Mouse (Mus musculus) fibroblast of lung, adult 2 months (primary cell): Measurements from ENCODE around the gene Gfra4.
"Not testable (repeated sequence)": the region's sequence is repeated elsewhere in the genome, so short reads cannot be mapped to it uniquely, and the experiment has no call there.

ENCODE experiments used
- DNase-seq: peaks from one replicate; pipeline ENCODE4 v3.0.0-alpha.2; 2011; ENCODE audit warnings: low read depth

The Gfra4 gene

DNA sequence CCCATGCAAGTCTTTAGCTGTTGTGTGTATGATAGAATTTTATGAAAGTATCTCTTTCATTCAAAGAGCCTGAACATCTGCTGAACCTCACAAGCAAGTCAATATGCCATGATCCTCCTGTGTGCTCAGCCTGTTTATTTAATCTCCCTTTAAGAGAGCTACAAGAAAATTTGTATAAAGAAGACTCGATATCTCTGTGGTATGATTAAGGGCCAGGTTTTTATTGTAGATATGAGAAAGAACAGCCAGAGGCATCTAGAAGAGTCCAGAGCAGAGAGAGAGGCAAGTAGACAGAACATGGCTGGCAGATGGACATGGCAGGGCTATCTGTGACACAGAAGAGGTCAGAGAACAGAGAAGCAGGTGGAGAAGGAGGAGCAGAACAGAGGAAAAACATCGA is 3.1 kb upstream of the Gfra4 start:
- no peak for DNase-seq

DNA sequence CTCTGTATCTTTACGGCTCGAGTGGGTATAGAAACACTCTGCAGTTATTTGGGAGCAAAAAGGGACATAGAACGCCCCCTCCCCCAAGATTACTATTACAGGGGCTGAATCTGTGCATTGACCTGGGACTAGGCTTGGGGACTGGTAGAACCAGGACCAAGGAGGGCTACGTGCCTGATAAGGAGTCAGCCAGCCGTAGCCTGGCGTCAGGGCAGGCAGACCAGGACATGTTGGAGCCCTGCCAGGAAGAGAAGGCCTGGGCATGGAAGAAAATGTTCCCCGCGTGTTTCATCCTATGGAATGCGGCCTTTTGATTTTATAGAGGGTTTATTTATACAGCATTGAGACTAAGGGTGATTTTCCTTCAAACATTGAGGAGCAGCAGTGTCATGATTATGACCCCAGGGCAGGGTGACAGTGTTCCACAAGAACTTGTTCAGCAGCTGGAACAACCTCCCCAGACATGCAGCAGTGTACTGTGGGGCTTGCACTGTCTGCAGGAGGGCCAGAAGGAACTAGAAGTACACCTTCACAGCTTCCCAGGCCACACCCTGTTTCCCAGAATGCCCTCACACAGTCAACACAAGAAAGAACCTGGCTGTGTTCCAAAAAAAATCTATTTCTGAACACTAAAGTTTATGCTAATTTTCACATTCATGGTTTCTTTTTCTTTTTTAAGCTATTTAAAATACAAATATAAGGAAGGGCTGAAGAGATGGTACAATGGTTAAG is 2.3 kb upstream of the Gfra4 start:
- DNase-seq = no peak

DNA sequence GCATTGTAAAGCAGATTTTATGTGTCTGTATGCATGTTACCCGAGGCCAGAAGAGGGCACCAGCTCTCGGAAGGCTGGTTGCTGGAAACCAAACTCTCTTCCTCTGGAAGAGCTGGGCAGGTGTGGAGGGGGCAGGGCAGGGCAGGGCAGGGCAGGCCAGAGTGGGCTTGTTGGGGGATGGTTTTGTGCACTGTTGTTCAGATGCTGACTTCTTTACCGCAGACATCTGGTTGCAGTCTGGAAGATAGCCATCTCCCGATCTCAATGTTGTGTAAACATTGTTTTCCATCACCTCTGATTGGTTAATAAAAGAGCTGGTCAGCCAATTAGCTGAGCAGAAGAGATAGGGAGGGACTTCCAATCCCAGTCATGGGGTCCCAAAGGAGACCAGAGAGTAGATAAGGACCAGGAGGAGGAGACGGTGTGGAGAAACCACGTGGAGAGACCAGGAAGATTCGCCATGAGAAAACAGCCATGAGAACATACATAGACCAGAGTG is 1.5 kb upstream of the Gfra4 start:
- DNase-seq = no peak

DNA sequence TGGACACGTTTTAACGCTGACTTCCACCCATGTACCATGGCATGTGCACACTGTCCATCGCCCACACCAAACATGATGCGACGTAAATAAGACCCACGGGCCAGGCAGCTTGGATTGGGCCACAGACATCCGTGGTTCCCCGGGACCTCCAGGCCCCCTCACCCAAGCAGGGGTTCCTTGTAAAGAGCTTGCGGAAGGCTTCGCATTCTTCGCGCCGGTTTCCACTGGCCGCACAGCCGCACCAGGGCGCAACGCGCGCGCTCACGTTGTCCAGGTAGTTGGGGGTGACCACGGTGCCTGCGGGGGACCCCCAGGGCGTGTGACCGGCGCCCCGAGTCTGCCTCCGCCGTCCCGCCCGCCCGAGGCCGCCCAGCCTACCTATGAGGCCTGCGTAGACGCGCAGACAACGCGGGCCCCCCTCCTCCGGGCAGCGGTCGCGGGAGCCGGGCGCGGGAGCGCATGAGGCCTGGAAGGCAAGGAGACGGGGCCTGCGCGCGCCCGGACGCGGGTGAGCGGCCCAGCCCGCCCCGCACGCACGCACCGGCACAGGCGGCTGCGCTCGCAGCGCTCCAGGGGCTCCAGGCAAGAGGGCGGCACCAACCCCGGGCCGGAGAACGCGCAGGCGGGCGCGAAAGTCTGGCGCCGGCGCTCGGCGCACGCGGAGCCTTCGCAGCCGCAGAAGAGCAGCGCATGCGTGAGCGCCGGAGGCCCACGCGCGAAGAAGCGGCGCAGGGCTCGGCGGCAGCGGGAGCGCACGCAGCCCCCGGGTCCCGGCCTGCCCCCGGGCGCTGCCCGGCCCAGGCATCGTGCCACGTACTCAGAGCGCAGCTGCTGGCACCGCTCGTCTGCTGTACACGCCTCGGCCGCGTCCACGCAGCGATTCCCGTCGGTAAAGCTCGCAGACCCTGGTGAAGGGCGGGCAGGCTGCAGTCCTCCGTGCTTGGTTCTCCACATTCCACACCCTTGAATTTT is 1.7 kb downstream of the Gfra4 start:
- no peak for DNase-seq

DNA sequence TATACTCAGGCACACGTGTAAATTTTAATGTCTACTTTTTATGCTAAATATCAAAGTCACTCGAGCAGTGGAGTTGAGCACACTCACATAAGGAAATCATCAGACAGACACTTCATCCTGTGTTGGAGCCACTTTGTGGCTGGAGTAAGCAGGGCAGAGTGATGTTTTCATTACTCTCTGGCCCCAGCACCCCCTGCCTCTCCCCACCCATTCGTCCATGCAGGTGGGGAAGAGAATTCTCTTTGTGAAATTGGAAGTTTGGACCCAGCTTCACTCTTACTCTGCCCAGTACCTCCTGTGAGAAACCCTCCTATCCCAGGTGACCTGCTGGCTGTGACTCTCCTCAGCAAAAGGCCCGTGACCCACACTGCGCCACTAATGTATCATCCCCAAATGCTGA is 4.2 kb downstream of the Gfra4 start:
- DNase-seq = no peak

DNA sequence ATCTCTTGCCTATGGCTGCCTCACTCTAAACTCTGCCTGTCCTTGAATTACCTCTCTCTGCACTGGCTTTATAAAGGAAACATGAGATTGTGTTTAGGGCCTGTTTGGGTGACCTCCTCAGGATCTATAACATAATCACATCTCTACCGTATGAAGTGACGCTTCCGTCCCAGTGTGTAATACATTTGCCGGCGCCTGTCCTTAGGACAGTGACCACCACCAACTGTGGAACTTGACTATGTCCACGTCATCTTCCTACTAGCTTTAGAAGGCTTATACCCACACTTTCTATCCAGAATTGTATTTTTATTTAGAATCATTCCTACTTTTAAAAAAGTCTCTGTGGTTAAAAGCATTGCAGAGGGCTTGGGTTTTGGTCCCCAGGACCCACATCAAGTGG is 4.7 kb downstream of the Gfra4 start:
- no peak for DNase-seq

DNA sequence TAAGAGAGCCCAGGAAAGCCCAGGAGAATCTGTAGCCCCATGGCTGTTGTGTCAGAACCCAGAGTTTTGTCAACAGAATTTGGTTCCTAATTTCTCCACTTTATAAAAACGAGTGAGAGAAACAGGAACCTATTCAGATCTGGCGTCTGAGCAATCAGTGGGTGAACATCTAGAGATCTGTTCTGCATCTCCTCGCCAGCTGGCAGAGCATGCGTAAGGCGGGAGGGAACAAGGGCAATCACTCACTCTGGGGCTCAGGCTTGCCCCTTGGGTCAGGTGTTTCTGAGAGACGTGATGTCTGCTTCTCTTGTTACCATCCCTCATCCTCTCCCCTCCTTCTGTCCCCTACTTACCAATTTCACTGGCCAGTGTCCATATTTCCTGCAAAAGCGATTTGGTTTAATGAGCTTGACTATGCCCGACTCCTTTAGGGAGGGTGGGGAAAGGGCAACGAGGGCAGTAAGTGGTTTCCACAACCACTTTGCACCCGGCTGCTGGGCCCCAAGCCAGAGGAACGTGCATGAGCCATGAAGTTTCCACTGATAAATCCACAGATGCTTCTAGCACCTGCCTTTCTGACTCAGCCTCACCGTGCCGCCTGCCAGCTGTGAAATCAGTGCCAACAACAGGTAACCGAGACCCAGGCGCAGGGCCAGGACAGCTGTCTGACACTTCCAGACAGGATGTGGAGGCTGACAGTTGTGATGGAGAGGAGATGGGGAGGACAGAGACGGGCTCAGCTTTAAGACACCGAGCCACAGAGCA is 5.5 kb downstream of the Gfra4 start:
- peak; percentile 40 for DNase-seq

DNA sequence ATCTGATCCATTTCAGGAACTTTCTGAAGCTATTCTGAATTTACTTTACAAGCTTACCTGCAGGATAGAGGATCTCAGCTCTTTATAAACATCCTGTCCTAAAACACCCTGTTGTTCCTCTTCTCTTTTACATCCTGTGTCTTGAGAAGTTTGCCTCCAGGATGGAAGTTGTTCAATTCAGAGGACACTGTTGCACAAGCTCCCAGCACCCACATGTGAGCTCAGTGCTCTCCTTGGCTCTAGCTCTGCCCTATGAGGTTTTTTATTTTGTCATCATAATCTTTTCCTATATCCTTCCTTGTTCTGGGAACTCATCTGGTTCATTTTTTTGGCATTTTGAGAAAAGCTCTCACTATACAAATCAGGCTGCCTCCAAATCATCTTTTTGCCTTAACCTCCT is 6.1 kb downstream of the Gfra4 start:
- DNase-seq = no peak

DNA sequence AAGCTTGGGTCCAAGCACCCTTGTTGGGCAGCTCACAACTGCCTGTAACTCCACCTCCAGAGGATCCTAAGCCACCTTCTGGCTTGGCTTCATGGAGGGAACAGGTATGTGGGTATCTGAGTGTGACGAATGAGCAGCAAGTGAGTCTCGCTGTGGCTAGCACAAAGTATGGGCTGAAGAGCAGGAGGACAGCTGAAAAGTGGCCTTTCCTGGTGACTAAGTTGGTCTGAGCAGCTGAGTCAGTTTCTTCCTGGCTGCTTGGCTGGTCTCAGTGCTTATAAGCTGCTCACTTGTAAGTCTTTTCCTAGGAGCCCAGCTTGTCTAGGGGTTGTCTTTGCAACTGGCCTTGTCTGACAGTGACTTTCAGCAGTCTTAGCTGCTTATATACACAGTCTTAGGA is 6.5 kb downstream of the Gfra4 start:
- DNase-seq = no peak

DNA sequence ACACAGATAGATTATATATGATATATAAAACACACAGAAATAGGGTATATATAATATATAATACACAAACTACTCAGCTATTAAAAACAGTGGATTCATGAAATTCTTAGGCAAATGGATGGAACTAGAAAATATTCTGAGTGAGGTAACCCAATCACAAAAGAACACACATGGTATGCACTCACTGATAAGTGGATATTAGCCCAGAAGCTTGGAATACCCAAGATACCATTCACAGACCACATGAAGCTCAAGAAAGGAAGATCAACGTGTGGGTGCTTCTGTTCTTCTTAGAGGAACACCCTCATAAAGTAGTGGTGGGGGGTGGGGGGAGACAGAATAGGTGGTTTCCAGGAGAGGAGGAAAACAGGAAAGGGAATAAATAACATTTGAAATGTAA is 11.5 kb downstream of the Gfra4 start:
- DNase-seq = not testable (repeated sequence)

DNA sequence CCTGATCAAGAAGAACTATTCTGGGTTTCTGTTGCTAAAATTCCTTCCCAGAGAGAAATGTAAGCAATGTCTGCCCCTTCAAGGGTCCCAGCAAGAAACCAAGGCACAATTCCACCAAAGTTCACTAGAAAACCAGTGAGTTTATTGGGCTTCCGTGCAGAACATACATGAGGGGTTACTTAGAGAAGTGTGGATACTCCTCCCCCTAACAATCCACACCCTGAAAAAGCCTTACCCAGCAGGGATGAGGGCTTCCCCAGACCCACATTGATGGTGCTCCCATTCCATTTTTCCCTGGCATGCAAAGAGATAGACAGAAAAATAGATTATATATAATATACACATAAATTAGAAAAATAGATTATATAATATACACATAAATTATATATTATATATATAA is 11.9 kb downstream of the Gfra4 start:
- no peak for DNase-seq

DNA sequence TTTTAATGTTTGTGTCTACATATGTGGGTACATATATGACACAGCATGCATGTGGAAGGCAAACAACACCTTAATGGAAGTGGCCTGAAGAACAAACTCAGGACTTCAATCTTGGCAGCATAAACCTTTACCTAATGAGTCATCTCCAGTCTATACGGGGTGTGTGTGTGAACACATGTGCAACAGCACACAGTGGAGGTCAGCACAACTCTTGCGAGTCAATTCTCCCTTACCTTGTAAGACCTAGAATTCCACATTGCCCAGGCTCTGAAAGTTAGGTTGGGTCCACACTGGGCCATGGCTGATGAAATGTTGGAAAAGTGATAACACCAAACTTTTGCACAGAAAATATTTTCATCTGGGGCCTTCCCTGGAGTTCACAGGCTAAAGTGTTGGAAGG is 12.3 kb downstream of the Gfra4 start:
- no peak for DNase-seq

DNA sequence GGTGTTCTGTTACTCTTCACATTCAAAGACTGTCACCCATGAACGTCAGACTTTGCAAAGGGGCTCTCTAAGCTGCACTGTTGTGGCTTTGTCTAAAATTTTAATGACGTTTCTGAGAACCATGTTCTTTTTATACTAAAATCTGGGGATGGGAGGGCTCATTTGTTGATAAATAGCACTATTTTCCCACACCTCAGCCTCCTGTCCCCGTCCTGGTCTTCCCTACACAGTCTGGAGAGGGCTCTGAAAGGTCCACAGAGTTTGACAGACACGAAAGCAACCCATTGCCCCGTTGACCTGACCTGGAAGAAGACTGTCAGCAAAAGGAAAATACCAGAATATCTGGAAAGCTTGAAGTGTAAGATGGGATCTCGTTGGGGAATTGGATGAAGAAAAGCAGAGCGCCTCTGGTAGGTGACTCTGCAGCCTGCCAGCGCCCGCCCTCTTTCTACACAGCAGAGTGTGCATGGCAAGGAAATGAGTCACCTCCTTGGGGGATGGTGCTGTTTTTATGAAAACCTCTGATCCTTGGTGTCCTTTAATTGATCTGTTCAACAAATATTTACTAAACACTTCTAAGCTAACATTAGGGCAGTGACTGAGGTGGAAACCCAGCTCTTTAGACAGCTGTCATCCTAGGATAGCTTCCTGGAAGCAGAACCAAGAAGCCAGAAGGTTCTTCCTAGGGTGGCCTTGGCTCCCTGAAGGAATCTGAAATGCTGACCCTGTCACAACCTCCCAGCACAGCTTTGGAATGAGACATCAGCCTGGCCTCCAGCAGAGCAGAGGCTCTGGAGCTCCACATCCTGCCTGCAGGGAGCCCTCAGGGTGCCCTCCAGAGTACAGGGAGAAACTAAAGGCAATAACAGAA is 13.6 kb downstream of the Gfra4 start:
- peak; percentile 47 for DNase-seq

DNA sequence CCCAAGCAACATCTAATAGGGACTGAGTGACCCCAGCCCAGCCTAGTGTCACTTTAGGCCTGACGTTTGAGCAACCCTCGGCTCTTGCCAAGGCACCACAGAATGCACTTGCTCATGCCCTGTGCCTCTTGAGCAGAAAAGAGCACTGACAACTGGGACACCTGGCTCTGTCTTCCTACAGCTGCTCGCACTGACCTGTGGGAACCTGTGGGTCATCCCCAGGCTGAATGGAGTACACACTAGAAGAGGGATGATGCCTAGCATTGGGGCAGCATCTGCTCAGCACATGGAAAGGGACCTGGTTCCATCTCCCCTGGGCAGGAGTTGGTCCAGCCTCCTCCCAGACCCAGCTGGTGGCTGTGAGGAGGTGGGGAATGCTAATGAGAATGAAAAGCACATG is 15.9 kb downstream of the Gfra4 start:
- no peak for DNase-seq

DNA sequence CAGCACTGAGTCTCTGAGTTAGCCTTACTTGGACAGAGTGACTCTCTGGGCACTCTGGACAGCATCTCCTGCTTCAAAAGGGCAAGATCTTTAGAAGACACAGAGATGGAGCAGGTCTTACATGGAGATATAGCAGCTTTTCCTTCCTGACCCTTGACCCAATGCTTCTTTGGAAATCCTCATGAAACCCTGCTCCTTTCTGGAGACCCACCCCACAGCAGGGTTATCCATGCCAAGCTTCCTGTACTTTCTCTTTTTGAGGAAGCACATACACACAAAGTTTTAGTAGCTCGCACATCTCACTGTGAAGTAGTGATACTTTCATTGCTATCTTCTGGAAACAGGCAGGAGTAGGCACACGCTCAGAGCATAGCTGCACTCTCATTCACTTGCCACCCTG is 17.7 kb downstream of the Gfra4 start:
- DNase-seq = no peak

DNA sequence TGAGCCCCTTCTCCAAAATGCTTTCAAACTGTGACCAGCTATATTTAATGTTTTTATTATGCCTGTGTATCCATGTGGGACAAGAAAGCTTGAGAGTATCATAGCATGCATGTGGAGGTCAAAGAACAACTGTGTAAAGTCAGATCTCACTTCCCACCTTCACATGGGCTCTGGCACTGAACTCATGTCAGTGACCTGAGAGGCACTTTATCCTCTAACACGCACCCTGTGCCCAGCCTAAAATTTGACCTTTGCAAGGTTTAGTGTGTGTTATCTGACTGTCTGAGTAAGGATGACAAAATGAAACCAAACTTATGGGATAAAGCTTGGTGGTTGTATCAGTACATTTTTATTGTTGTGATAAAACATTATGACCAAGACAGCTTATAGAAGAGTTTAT is 32.3 kb downstream of the Gfra4 start:
- DNase-seq = no peak

DNA sequence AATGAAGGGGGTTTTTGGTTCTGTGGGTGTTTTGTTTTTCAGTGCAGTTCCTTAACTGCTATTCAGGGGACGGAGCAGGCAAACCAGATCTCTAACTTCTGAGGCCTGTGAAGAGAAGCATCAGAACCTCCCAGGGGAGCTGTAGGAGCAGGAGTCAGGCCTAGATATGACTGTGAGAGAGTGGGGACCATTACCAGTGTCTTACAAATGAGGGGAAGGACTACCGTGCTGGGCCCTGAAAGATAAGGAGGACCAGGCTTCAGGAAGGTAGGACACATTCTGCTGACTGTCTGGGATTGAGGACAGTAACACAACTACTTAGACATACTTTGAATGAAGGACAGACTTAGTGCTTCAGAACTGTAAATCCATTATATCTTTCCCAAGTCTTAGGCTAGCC is 33.8 kb downstream of the Gfra4 start:
- DNase-seq = no peak

DNA sequence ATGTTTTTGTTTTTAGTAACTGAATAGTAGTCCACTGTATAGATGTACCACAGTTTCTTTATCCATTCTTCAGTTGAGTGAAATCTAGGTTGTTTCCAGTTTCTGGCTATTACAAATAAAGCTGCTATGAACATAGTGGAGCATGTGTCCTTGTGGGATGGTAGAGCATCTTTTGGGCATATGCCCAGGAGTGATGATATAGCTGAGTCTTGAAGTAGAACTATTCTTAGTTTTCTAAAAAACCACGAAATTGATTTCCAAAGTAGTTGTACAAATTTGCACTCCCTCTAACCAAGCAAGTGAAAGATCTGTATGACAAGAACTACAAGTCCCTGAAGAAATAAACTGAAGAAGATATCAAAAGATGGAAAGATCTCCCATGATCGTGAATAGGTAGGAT is 50.1 kb downstream of the Gfra4 start:
- DNase-seq = no peak
